Mouse (Mus musculus) common myeloid progenitor, adult 5-6 weeks (primary cell): ENCODE data around the gene Myo10. TPM values are rescaled to one million over a fixed set of nuclear protein-coding genes. Genes with fewer than 3 reads are reported as not detected.
A peak's percentile ranks its signal among the peaks of the same experiment; 100 is the strongest.

Source experiments
- ATAC-seq: replicated peaks from 2 replicates; pipeline ENCODE4 v1.8.0; 2016; ENCODE audit warnings: low read depth, mild to moderate bottlenecking, moderate TSS enrichment, inconsistent platforms; ENCODE audit not compliant: poor library complexity, severe bottlenecking
- total RNA-seq: library from RNA; stranded (forward); fragments of 200-1000, 187-1606 nt; gene quantifications from 2 replicates; pipeline ENCODE4 v1.2.3, GENCODE M21; 2017

The Myo10 gene
- total RNA-seq, 1 experiment from 2014 or later, result 5.6 TPM

- peak; percentile 67 for ATAC-seq
These were observed 239.6 kb downstream of the Myo10 start for GRCm38 (mm10) chr15:25861900-25862299.

Other genes with a start within 250 kb of the Myo10 start
- 18.6 and 22.4 TPM in 2 replicates for gene Basp1, start 208.8 kb upstream of the Myo10 start, total RNA-seq
- gene Retreg1, start 220.7 kb downstream of the Myo10 start, total RNA-seq, result 77.9 and 95.7 TPM in 2 replicates